Mouse (Mus musculus) fibroblast of lung, adult 2 months (primary cell): Measurements from ENCODE around the gene Gm49776.

Experiments
- DNase-seq: peaks from one replicate; pipeline ENCODE4 v3.0.0-alpha.2; 2011; ENCODE audit warnings: low read depth

The Gm49776 gene

DNA sequence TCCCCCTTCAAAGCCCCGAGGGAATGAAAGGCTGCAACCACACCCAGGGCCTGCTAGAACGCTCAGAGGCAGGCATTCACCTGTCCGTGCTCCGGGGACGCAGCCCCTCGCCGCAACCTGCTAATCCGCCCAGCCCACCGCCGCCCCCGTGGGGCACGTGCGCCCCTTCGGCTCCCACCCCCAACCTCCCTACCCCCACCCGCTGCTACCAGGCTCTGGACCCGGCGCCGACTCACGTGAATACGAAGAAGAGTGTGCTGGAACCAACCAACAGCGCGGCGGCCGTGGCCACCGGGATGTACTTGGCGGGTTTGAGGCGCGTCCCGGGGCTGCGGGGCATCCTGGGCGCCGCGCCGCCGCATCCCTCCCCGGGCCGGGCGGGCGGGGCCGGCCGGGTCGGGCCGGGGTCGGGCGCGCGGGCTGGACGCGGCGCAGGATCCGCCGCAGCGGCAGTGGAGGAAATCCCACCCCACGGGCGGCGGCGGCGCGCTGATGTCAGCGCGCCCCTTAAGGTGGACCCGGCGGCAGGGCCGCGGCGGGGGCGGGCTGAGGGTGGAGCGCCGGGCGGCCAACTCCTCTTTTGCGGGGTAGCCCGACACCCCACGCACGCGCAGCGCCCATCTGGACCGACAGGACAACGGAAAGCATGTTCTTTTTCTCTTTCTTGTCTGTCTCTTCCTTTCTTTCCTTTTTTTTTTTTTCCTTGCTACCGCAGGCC is 23.3 kb downstream of the Gm49776 start, which contains the start of gene Zdhhc8:
Zdhhc8 (minus strand) TSS at position 466 of the 718 bp plus-strand sequence.
- no peak for DNase-seq

DNA sequence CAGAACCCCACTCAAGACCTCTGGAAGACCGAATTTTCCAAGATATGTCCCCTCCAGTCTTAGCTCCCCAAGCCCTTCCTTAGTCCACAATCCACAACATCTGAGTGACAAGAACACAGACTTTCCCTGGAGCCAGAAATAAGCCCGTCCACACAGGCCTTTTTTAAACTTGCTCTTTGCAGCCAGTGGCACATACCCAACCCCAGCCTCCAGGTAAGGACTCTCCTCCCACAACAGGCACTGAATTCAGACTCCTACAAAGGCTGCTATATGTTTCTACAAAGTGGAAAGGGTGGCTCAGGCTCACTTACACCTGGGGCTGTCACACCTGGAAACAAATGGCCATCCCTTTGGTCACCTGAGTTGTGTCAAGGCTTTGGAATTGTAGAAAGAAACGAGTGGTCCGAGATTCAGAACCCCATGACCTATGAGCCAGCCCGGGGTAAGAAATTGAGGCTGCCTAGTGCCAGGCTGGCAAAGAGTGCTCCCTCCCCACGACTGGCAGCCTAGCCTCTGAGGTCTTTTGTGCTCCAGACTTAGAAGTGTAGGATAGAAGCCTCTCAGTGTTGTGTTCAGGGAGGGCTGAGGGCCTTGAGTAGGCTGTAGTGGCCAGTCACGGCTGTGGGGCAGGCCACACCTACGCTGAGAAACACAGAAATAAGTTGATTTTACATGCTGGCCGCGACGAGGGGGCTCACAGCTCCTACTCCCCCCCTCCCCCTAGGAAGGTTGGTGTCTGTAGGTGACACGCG is 24.0 kb downstream of the Gm49776 start:
- DNase-seq, result no peak

DNA sequence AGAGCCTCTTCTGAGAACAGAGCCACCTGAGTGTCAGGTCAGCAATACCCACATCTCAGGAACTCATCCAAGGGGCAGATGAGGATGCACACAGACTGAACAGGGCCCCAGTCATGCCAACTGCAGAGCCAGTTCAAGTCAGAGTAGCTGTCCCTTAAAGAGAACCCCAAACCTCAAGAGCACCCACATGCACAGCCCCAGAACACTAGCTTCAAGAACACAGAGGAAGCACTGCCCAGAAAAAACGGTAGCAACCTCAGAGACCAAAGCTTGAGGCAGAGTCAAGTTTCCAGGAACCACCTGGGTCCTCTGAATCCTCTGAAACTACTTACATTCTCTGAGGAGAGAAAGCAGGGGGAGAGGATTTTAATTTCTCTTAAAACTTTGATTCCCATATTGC is 24.7 kb downstream of the Gm49776 start:
- DNase-seq, result no peak

DNA sequence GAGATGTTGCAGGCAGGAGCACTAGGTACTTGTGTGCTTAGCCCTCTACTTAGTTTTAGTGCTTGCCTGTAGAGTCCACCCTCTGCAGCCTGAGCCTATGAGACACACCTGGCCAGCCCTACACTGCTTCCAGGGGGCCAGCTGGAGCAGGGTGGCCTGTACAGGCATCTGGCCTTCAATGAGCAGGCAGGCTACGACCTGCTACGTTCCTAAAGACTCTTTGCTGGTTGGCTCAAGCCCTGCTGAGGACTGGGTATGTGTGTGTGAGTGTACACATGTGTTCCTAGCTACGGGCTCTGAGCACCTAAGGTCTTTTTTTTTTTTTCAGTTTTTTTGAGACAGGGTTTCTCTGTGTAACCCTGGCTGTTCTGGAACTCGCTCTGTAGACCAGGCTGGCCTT is 26.7 kb downstream of the Gm49776 start:
- DNase-seq, result no peak

DNA sequence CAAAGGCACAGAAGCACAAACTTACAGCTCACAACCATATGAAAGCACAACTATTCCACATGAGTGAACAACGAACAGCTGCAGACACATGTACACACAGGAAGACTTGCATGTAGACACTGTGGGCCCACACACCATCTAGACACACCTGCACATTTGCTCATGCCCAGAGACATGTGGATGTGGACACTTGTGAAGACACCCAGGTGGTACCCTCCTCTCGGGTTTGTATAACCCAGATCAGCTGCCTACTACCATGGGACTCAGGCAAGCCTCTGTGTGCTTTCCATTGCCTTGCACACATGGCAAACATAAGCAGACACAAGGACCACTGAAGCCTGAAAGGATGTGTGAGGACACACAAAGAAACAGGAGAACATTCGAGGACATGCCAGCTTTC is 27.1 kb downstream of the Gm49776 start:
- DNase-seq, result no peak

DNA sequence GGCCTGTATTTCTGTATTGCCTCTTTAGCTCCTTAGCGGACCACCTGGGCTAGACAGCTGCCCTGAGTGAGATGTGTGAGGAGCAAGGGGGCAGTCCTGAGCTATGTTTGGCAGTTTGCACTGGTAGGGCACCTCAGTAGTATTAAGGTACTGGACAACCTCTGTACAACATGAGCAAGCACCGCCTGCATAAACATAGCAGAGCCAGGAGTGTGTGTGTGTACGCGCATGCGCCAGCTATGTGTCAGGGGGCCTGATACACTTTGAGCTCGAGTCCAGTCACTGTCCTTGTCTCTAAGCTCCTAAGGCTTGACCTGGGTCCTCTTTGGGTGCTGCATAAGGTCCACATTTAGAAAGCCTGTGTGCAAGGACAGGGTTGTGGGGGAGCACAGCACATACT is 27.5 kb downstream of the Gm49776 start:
- no peak for DNase-seq

DNA sequence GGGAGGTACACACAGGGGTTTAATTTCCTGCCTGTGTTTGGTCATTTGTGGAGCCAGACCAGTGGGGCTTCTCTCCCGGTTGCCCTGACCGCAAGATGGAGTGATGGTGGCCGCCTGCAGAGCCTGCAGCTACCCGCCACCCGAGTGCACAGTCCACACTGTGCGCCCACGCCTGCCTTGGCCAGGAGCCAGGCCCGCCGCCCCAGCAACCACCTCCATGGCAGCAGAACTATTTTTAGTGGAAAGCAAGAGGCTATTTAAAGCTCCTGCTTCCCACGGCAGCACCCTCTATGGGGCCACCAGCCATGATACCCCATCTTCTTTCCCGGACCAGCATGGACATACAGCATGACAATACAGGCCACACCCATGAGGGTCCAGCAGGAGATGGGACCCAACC is 28.5 kb downstream of the Gm49776 start:
- DNase-seq, result no peak

DNA sequence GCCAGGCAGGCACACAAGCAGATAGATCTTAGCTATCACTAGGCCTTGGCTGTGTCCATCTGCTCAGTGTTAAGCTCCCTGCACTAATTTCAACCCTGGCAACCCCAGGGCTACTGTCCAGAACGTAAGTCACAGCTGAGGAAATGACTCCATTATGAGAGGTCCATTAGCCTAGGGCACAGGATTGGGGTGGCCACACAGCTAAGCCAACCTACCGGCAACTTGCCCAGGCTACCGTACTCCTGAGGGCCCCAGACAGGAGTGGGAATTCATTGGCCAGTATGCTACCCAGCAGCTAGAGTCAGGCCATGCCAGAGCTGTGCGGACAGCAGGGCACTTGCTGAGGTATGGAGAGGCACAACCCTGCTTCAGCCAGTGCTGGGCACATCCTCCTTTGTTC is 29.3 kb downstream of the Gm49776 start:
- DNase-seq, result no peak

DNA sequence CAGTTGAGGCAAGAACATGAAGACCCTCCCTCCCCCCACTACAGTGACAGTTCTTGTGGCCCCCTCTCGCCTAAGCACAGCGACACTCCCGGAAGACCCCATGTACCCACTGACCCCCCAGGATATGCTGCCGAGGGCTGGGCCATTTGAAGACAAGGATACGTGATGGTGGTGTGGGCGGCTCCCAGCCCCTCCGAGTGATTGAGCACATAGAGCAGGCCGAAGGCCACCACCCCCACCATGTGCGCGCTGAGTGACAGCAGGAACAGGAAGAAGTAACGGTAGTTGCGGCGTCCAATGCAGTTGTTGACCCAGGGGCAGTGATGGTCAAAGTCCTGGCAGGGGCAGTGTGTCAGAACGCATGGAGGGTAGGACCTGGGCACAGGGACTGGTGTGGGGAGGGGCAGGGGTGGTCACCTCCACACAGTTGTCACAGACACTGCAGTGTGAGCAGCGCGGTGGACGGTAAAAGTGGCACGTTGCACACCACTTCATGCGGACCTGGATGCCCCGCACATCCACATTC is 30.2 kb downstream of the Gm49776 start:
- no peak for DNase-seq

DNA sequence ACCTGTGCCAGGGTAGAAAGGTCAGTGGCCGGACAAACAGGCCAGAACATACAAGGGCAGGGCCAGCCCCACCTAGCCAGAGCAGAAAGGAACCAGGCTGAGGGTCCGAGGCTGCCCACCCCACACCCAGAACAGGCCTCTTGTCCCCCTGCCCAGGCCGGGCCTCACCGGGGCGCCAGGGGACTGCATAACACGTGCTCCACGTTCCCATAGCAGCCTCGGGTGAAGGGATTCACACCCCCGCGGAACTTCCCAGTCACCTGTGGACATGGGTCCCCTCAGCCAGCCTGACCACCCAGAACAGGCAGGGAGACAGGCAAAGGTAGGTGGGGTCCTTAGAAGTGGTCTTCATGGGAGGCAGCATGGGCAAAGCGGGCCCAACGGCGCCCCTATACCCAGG is 30.9 kb downstream of the Gm49776 start:
- no peak for DNase-seq

DNA sequence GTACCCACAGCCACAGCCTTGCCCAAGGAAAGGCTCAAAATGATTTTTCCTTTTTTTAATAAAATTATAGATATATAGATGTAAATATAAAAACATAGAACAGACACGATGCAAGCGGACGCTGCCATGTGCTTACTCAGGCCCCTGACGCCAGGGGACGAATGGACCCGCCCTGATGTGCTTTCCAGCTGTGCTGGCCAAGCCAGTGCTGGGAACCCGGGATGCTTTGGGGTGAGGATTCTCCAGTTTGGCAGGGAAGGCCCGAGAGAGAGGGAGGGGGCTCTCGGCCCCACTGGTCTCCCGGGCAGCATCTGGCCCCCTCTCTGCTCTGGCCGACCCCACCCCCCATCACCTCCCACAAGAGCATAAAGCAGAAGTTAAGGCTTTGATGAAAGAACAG is 35.9 kb downstream of the Gm49776 start:
- DNase-seq, result no peak

DNA sequence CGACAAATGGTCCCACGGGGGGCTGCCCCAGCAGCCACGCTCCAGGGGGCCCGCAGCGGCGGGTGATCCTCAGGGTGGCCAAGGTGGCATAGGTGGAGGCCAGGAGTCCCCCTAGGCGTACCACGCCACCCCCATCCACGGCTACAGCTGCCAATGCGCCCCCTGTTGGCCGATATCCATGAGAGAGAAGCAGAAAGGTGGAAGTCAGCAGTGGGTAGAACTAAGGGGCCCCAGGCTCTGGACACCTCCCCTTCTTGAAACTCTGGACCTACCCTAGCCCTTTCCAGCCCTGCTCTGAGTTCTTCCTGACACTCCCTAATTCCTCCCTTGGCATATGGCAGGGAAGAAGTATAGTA is 36.6 kb downstream of the Gm49776 start:
- no peak for DNase-seq

DNA sequence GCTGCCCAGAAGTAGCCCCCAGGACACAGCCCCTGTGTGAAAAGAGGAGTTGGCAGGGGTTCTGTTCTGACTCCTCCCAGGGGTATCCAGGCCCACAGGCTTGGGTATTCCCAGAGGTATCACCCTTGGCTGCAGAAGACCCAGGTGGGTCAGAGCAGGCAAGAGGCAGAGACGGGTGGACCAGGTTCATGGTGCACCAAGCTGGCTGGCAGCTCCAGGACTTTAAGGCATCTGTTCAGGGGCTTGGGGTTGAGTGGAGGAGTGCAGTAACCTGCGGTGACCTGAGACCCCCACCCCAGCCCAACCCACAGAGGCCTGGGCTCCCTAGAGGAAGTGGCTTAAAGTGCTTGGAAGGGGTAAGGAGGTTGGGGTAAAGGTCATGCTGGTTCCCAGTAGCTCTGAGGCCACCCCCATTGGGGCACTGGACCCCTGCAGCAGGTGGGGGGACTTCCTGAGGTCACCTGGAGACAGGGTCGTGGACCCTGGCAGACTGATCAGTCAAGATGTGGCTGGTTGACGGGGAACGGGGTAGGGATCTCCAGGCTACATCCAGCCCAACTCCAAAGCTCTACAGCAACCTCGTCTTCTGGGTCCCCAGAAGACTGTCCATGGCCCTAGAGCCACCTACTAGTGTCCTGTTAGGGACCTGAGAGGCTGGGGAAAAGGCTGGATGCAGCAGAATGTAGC is 37.1 kb downstream of the Gm49776 start:
- no peak for DNase-seq

DNA sequence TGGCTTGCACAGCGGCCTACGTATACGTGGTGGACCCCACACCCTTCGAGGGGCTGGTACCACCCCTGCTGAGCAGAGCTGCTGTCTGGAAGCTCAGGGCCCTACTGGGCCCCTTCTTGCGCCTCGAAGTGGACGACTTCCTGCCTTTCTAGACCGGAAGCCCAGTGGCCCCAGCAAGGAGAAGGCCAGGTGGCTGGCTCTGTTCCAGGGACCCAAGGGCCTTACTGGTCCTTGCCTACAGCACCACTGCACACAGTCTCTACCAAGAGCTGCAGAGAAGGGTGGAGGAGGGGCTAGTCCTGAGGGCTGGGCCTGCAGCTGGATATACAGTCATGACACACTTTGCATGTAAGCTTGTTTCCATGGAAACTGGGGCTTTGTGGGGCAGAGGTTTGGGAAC is 38.1 kb downstream of the Gm49776 start:
- DNase-seq, result no peak

DNA sequence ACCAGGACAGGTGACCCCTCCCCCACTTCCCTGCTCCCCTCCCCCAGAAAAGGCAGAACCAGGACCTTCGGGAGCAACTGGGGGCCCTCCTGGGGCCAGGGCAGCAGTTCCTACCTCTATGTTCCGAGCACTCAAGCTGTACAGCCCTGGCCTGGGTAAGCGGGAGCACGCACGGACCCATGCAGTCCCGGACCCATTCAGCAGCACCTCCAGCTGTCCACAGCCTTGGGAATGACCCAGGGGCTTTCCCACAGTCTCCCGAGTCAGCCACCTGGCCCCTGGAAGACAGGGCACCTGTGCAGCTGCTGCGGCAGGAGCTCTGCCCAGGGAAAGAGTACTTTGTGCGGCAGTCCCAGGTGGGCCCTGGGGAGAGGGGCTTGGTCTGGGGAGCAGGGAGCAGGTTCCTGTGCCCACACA is 39.5 kb downstream of the Gm49776 start:
- no peak for DNase-seq

DNA sequence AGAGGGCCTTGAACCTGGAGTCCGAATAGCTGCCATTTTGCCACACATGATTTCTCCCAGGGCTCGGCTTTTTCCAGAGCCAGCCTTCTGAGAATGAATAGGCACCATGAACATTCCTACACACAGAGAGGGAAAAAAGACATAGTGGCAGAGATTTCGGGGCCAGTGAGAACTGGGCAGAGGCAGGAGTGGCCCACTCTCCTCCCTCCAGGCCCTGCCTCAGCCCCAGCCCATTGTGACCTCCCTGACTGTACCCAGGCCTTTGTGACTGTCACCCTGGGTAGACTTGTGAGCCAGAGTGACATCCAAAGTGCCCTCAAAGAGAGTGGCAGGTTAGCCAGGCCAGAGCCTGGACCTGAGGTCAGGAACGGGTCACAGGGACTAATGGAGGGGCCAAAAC is 40.5 kb downstream of the Gm49776 start, which contains the start of gene Ccdc188:
Ccdc188 (plus strand) TSS at position 301 of the 400 bp plus-strand sequence.
- DNase-seq, result no peak

DNA sequence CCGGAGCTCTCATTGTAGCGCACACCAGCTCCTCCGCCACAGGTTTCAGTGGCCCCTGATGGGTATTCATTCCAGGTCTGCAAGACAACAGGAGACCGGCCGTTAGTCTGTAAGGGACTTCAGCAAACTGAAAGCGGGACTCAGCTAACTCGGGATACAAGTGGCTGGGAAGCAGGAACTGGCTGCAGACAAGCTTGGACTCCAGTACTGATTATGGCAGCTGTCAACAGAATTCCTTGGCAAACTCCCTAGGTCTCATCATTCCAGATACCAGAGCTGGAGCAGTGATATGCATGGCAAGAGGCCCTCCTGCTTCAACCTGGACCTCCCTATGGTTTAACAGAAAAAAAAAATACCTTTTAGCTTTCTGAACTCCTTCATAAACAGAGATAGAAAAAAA is 43.3 kb downstream of the Gm49776 start:
- DNase-seq, result no peak

DNA sequence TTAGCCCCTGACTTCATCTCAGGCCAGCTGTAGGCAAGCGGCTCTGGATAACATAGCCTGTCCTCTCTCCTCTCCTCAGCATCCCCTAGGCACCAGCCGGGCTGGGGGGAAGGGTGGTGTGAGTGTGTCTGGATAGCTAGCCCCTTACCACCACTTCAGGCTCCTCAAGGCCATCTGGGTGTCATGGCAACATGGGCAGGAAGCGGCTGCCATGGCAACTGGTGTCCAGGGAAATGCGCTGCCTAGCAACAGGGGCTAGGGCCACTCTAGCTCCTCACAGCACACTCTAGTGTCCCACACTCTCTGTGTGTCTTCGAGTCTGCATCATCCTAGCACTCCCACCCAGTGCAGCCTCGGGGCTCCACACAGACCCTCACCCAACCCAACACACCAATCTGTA is 44.4 kb downstream of the Gm49776 start:
- DNase-seq, result no peak

DNA sequence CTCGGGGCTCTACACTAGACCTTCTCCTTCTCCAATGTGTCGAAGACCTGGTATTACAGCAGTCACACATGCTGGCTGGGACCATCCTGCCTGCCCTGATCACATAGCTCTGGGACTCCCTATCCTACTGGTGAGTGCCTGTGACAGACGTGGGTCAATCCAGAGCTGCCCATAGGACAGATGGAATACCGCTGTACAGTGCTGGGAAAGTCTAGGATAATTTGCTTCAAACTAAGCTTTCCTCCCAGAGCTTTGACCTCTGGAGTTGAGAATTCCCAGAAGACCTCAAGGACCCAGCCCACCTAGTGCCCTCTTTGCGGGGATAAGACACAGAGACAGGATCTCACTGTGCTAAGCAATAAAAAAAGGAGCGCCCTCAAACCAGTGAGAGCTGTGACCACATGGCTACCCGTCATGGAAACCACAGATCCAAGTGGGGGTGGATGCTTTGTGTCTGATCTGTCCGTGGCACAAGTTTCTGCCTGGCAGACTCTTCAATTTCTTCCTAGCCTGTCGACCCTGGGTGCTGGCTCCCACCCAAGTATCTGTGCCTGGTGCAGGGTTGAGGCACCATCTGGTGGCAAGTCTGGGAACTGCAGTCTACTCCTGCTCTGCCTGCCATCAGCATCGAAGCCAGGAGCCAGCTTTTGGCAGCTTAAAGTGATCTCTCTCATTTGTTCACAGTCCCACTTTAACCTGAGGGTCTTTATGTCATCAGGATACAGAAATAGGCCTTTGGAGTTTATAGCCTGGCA is 46.5 kb downstream of the Gm49776 start:
- no peak for DNase-seq

DNA sequence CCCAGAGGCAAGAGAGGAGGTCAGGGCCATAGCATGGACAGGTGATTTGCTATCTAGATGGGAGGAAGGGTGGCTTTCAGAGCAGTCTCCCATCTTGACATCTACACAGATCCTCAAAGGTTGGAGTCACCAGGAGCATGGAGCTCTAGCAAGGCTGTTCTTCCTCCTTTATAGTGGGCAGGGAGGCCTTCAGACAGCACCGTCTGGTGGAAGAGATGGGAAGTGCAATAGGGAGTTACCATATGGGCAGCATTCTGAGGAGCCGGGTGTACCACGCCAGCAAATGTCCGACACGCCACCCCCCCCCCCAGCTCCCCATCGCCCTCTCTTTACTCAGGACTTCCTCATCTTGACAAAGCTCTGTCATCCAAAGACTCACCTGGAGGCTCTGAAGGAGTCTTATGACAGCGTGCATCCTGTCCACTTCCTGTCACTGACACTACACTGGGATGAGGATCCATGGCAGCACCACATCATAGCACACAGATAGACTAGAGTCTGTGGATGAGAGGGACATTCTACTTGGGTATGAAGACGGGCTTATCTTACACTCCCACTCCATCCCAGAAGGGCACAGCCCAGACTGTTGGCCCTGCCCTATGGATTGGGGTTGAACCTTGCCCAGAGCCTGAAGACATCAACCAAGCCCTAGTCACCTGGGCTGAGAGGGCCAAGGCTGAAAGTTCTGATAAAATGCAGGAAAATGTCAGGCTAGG is 47.3 kb downstream of the Gm49776 start:
- no peak for DNase-seq

DNA sequence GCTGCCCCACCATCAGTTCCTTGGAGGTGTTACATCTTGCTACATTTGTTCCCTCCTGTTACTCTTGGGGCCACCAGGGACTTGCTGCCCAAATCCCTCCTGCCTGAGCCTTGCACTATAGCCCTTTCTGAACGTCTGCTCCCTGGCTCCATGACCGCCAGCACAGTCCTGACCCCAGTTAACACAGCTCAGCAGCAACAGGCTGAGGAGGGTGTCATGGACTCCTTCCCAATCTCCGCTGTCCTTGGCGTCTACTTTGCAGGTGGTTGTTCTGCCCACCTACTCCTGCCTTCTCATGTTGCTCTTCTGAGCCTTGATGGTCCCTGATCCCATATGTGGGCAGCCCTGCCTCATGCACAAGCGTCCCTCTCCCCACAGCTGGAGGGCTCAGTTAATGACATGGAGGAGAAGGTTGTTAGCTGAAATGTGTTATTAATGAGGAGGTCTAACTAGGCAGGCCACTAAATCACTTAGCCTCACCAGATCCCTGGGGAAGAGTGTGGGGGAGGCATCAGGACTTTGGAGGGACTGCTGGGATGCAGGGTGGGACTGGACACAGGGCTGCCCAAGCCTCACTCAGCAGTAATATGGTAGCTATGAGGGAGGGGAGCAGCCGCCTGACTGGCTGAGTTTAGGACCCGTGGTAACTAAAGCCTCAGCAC is 54.6 kb downstream of the Gm49776 start:
- DNase-seq, result no peak
